Mouse (Mus musculus) forebrain, embryonic 12.5 days (tissue): ENCODE measurements at regions not wholly inside any gene's neighbourhood (a gene's known extent, or its start where the extent isn't known, plus 50 kb on each side); places are given as distances from the start of the nearest gene placed in this dataset.
"Not testable (repeated sequence)": the region's sequence is repeated elsewhere in the genome, so short reads cannot be mapped to it uniquely, and the experiment has no call there.

ENCODE experiments used
- ATAC-seq: fragments of 200-750 bp; cut with Nextera tagmentation; 2 replicates; pipeline ENCODE4 v1.8.0; 2017; ENCODE audit warnings: moderate TSS enrichment; ENCODE audit not compliant: low FRiP score
- H3K27ac ChIP-seq: fragments of 300-500 bp; sonication (generic); 2 replicates; pipeline ENCODE4 v1.5.1; 2016; ENCODE audit warnings: mild to moderate bottlenecking
- H3K27me3 ChIP-seq: fragments of 300-500 bp; sonication (generic); 2 replicates; pipeline ENCODE4 v1.6.1; 2016; ENCODE audit warnings: mild to moderate bottlenecking
- H3K36me3 ChIP-seq: fragments of 300-500 bp; sonication (generic); replicated peaks from 2 replicates; pipeline ENCODE4 v1.6.1; 2016; ENCODE audit warnings: mild to moderate bottlenecking
- H3K4me1 ChIP-seq: fragments of 300-500 bp; sonication (generic); 2 replicates; pipeline ENCODE4 v1.6.1; 2016
- H3K4me2 ChIP-seq: fragments of 300-500 bp; sonication (generic); 2 replicates; pipeline ENCODE4 v1.6.1; 2016; ENCODE audit warnings: mild to moderate bottlenecking, moderate library complexity
- H3K4me3 ChIP-seq: fragments of 300-500 bp; sonication (generic); replicated peaks from 2 replicates; pipeline ENCODE4 v1.5.1; 2016; ENCODE audit warnings: mild to moderate bottlenecking
- H3K9ac ChIP-seq: fragments of 300-500 bp; sonication (generic); 2 replicates; pipeline ENCODE4 v1.6.1; 2016; ENCODE audit warnings: mild to moderate bottlenecking
- H3K9me3 ChIP-seq: fragments of 300-500 bp; sonication (generic); 2 replicates; pipeline ENCODE4 v1.6.1; 2016
- WGBS: fragments of 180-500 bp; shearing (Covaris S2); methylation state at CpG from one replicate; pipeline ENCODE4 v1.1.7; 2016; 5-methylcytosine and 5-hydroxymethylcytosine counted together

DNA sequence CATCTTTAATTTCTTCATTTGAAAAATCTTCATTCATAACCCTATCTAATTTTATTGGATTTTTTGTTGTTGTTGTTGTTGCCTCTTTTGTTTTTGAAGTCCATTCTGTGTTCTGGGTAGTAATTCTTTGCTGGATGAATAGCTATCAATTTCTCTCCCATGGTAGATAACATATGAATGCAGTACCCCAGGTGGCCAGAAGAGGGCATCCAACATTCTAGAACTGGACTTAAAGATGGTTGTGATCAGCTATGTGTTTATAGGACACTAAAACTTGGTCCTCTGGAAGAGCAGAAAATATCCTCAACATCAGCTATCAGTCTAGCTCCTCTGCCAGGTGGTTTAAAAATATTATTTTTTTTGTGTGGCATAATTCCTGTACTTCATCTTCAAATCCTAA is 73.0 kb downstream of the Prl2c3 start:
- not testable (repeated sequence) for H3K9me3 ChIP-seq, H3K9ac ChIP-seq, H3K4me2 ChIP-seq, H3K27ac ChIP-seq, H3K36me3 ChIP-seq, ATAC-seq, H3K4me3 ChIP-seq, H3K4me1 ChIP-seq, H3K27me3 ChIP-seq

GRCm38 (mm10) chr13:12717972-12718546 is 81.8 kb downstream of the Prl2c3 start:
- not testable (repeated sequence) for H3K4me2 ChIP-seq, H3K27me3 ChIP-seq, ATAC-seq, H3K36me3 ChIP-seq, H3K9me3 ChIP-seq, H3K4me3 ChIP-seq, H3K4me1 ChIP-seq, H3K27ac ChIP-seq, H3K9ac ChIP-seq
- WGBS: 90% methylated on average over 7 of the region's 7 CpGs

- Histone ChIP-seq H3K4me2 (no peak overlapping the region), H3K27me3 (no peaks in the 10 kb centered on the region), H3K27ac (no peak overlapping the region), H3K9ac (no peak overlapping the region), H3K36me3 (no peaks in the 10 kb centered on the region), H3K9me3 (no peaks in the 10 kb centered on the region), H3K4me3 (no peak overlapping the region), H3K4me1 (no peaks in the 10 kb centered on the region)
- WGBS: 61% methylated on average over 7 of the region's 7 CpGs
- no peak for ATAC-seq
Measured at GRCm38 (mm10) chr13:12711471-12712273, 88.2 kb downstream of the Prl2c3 start.

- not testable (repeated sequence) for H3K4me3 ChIP-seq, H3K36me3 ChIP-seq, H3K4me1 ChIP-seq, H3K27me3 ChIP-seq, H3K27ac ChIP-seq, H3K9ac ChIP-seq, H3K9me3 ChIP-seq, H3K4me2 ChIP-seq, ATAC-seq
- WGBS: 4% methylated on average over 18 of the region's 27 CpGs
Measured at GRCm38 (mm10) chr13:12702804-12703612, 96.9 kb downstream of the Prl2c3 start.

GRCm38 (mm10) chr13:12702111-12702803 is 97.6 kb downstream of the Prl2c3 start:
- H3K36me3 ChIP-seq, H3K27me3 ChIP-seq, H3K4me1 ChIP-seq, H3K9me3 ChIP-seq, H3K9ac ChIP-seq, H3K27ac ChIP-seq: not testable (repeated sequence)
- 1% methylated on average over 21 of the region's 46 CpGs for WGBS
- ATAC-seq: peak; percentile 79
- Histone ChIP-seq H3K4me3 (peak overlapping the region; percentile 24), H3K4me2 (peak overlapping the region; percentile 41)

DNA sequence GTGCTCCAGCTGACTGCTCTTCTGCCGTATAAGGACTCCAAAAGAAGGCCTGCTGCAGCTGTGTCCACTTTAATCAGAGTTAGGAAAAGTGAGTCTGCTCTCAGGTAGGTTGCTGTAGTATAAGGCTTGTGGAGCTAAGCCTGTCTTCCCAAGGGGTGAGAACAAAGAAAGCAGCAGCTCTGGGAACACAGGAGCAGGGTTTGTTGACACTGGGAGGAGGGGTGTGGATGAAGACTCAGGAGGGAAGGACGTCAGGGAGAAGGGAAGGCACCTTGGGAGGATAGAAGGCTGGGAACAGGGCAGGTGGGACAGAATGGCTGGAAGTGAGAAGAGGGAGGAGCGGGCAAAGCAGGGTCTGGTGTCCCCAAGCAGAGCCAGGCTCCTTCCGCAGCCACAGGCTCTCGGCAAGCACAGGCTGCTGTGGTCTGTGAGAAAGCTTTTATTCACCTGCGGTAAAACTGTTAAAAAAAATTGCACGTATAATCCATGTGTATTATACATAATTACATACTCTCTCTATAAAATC is 106.2 kb downstream of the Prl2c3 start:
- not testable (repeated sequence) for H3K27me3 ChIP-seq, H3K9me3 ChIP-seq, H3K4me3 ChIP-seq, H3K4me2 ChIP-seq, ATAC-seq, H3K27ac ChIP-seq, H3K36me3 ChIP-seq, H3K4me1 ChIP-seq, H3K9ac ChIP-seq
- WGBS: 55% methylated on average over 5 of the region's 7 CpGs

GRCm38 (mm10) chr13:12688778-12689177 is 111.1 kb downstream of the Prl2c3 start:
- not testable (repeated sequence) for H3K4me1 ChIP-seq, H3K4me2 ChIP-seq, H3K9me3 ChIP-seq, H3K9ac ChIP-seq, ATAC-seq, H3K27ac ChIP-seq, H3K4me3 ChIP-seq, H3K36me3 ChIP-seq, H3K27me3 ChIP-seq
- no CpG with 5 or more reads among the region's 1 CpGs for WGBS

GRCm38 (mm10) chr13:12688149-12688548 is 111.7 kb downstream of the Prl2c3 start:
- 83% methylated on average over 2 of the region's 5 CpGs for WGBS
- H3K4me2 ChIP-seq, H3K9me3 ChIP-seq, ATAC-seq, H3K27me3 ChIP-seq, H3K4me3 ChIP-seq, H3K27ac ChIP-seq, H3K9ac ChIP-seq, H3K36me3 ChIP-seq, H3K4me1 ChIP-seq: not testable (repeated sequence)

DNA sequence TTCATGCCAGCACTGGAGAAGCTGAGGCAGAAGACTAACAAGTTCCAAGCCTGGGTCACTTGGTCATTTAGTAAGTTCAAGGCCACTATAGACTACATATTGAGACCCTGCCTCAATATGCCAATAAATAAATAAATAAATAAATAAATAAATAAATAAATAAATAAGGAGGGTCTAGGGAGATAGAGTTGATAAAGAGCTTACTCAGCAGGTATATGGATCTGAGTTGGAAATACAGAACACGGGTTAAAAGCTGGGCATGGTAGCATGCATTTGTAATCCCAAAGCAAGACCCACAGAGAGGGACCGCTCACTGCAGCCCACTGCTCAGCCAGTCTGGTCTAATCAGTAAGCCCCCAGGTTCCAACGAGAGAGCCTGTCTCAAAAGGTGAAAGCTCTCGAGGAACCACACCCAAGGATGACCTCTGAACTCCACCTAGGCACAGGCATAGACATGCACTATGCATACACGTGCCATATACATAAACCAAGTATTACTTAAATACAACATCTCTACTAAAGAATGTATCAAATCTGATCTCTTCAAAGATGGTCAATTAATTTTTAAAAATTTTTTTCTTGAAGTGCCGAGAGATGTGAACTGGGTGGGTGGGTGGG is 115.4 kb downstream of the Ero1lb start:
- H3K4me2 ChIP-seq, H3K4me3 ChIP-seq, H3K36me3 ChIP-seq, H3K9ac ChIP-seq, H3K27me3 ChIP-seq, H3K9me3 ChIP-seq, H3K27ac ChIP-seq, H3K4me1 ChIP-seq: not testable (repeated sequence)
- 89% methylated on average over 5 of the region's 6 CpGs for WGBS
- peak; percentile 51 for ATAC-seq

GRCm38 (mm10) chr13:12680283-12680953 is 114.7 kb downstream of the Ero1lb start:
- H3K9ac ChIP-seq, H3K9me3 ChIP-seq, H3K27me3 ChIP-seq, H3K36me3 ChIP-seq, H3K4me1 ChIP-seq, H3K27ac ChIP-seq, H3K4me3 ChIP-seq: not testable (repeated sequence)
- H3K4me2 ChIP-seq: peak overlapping the region; percentile 26
- ATAC-seq: peak; percentile 64; the same call in 1 of the 2 replicates
- WGBS: 12% methylated on average over 19 of the region's 19 CpGs

GRCm38 (mm10) chr13:12677372-12677771 is 111.7 kb downstream of the Ero1lb start:
- Histone ChIP-seq H3K4me1 (no peaks in the 10 kb centered on the region; the same call in 1 of the 2 replicates), H3K27ac (no peak overlapping the region), H3K4me2 (no peak overlapping the region), H3K4me3 (no peak overlapping the region), H3K36me3 (no peaks in the 10 kb centered on the region), H3K27me3 (no peaks in the 10 kb centered on the region), H3K9me3 (no peaks in the 10 kb centered on the region), H3K9ac (no peak overlapping the region)
- no peak for ATAC-seq
- 85% methylated on average over 2 of the region's 2 CpGs for WGBS
